Mouse (Mus musculus) cerebellum, adult 11 months (tissue): ENCODE data around the gene Creb5.
"Not testable (repeated sequence)": the region's sequence is repeated elsewhere in the genome, so short reads cannot be mapped to it uniquely, and the experiment has no call there.

Source experiments
- DNase-seq: peaks from one replicate; pipeline ENCODE4 v3.0.0; 2022

The Creb5 gene

GRCm38 (mm10) chr6:53319543-53320325 is 32.7 kb downstream of the Creb5 start:
- peak; percentile 55 for DNase-seq

- no peak for DNase-seq
These were observed 50.3 kb downstream of the Creb5 start for GRCm38 (mm10) chr6:53337398-53337797.

GRCm38 (mm10) chr6:53352311-53352960 is 65.4 kb downstream of the Creb5 start:
- no peak for DNase-seq

- DNase-seq, result no peak
These were observed 69.3 kb downstream of the Creb5 start for GRCm38 (mm10) chr6:53356328-53356727.

GRCm38 (mm10) chr6:53363535-53363934 is 76.5 kb downstream of the Creb5 start:
- no peak for DNase-seq

GRCm38 (mm10) chr6:53363981-53364391 is 76.9 kb downstream of the Creb5 start:
- DNase-seq, result no peak

GRCm38 (mm10) chr6:53369147-53369546 is 82.1 kb downstream of the Creb5 start:
- no peak for DNase-seq

- no peak for DNase-seq
These were observed 82.9 kb downstream of the Creb5 start for GRCm38 (mm10) chr6:53369928-53370327.

GRCm38 (mm10) chr6:53371962-53372361 is 84.9 kb downstream of the Creb5 start:
- DNase-seq, result peak; percentile 76

- DNase-seq, result no peak
These were observed 87.4 kb downstream of the Creb5 start for GRCm38 (mm10) chr6:53374315-53374941.

- no peak for DNase-seq
These were observed 102.2 kb downstream of the Creb5 start for GRCm38 (mm10) chr6:53389277-53389676.

GRCm38 (mm10) chr6:53390413-53390812 is 103.3 kb downstream of the Creb5 start:
- no peak for DNase-seq

- no peak for DNase-seq
These were observed 107.0 kb downstream of the Creb5 start for GRCm38 (mm10) chr6:53394026-53394425.

- DNase-seq, result peak; percentile 12
These were observed 108.1 kb downstream of the Creb5 start for GRCm38 (mm10) chr6:53395208-53395607.

GRCm38 (mm10) chr6:53396421-53396820 is 109.4 kb downstream of the Creb5 start:
- DNase-seq, result no peak

- no peak for DNase-seq
These were observed 110.7 kb downstream of the Creb5 start for GRCm38 (mm10) chr6:53397797-53398196.

GRCm38 (mm10) chr6:53398297-53399140 is 111.4 kb downstream of the Creb5 start:
- no peak for DNase-seq

GRCm38 (mm10) chr6:53401364-53401763 is 114.3 kb downstream of the Creb5 start:
- DNase-seq, result no peak

GRCm38 (mm10) chr6:53402551-53402950 is 115.5 kb downstream of the Creb5 start:
- not testable (repeated sequence) for DNase-seq

- no peak for DNase-seq
These were observed 122.1 kb downstream of the Creb5 start for GRCm38 (mm10) chr6:53409183-53409582.

- no peak for DNase-seq
These were observed 134.3 kb downstream of the Creb5 start for GRCm38 (mm10) chr6:53421345-53421744.

- no peak for DNase-seq
These were observed 142.3 kb downstream of the Creb5 start for GRCm38 (mm10) chr6:53429368-53429767.

- DNase-seq, result no peak
These were observed 142.8 kb downstream of the Creb5 start for GRCm38 (mm10) chr6:53429891-53430290.
